Mouse (Mus musculus) thymus, adult 18-20 months (tissue): ENCODE results near the gene Sptssa.
"Not testable (repeated sequence)": the region's sequence is repeated elsewhere in the genome, so short reads cannot be mapped to it uniquely, and the experiment has no call there.

ENCODE experiments used
- DNase-seq, 2 experiments: peaks; one replicate each; pipeline ENCODE4 v3.0.0; 2022; ENCODE audit warnings: mixed read lengths in 2 of 2

Gene Sptssa

DNA sequence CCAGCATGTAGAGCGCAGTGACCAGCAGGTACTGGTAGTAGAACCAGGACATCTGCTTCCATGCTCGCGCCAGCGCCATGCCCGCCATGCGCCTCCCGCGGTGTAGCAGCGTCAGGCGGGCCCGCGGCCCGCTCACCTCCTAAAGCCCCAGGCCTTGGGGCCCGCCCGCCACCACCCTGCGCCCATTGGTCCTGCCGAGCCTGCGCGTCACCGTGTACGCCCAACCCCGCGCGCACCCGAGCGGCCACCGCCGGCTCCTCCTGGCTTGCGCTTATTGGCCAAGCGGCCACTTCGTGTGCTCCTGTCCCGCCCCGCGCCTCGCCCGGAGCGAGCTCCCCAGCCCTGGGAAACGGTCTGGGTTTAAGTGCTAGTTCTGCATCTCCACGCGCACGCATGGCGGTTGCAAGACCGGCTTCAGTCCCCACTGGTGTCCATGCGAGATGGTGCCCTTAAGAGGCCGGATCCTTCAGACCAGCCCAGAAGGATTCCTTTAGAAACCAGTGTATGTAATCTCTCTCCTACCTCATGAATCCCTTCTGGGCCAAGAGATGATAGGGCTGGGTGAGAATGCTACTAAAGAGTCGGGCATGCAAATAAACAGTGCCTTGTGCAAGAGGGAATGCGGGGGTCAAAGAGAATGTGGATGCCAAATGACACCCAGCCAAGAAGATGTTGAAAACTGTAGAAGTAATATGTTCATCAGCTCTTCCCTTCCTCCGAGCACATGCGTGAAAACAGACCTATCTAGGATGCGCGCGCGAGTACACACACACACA is at the start of gene Sptssa:
Gene Sptssa (minus strand): TSS at position 178 of the 776 bp plus-strand sequence.
- peak; percentile 91 for DNase-seq

DNA sequence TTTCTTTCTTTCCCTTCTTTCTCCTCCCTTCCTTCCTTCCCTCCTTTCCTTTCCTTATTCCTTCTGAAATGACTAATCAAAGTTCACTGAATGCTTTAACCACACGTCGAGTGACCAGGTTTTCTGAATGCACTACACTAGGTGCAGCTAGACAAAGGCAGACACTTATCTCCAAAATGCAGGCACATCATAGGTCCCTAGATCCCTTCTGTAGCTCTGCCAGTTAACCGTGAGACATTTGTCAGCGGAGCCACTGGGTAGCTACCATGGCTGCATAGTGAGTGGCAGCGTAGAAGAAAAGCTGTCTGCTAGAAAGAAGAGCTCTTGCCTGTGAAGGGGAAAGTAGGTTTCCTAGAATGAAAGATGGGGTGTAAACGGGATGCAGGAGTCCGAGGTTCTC is 43.0 kb upstream of the Sptssa start:
- no peak for DNase-seq

DNA sequence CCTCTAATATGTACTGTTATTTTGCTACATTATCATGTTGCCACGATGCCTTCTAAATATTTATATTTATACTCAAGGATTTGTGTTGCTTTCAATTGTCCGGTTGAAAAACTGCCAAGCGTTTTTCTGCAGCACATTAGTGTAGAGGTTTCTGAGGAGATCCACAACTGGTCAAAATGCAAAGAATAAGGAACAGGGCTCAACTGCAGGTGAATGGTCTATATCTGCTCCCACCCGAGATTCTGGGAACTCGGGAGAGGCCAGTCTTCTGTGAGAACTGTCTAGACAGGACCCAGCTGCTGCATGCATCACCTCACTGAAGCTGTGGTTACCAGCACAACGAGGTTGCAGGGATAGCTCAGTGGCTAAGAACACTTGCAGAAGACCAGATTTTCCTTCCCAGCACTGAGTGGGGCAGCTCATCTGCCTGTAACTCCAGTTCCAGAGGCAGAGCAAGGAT is 41.4 kb upstream of the Sptssa start:
- peak in 1 of 2 experiments; percentile 20 for DNase-seq

DNA sequence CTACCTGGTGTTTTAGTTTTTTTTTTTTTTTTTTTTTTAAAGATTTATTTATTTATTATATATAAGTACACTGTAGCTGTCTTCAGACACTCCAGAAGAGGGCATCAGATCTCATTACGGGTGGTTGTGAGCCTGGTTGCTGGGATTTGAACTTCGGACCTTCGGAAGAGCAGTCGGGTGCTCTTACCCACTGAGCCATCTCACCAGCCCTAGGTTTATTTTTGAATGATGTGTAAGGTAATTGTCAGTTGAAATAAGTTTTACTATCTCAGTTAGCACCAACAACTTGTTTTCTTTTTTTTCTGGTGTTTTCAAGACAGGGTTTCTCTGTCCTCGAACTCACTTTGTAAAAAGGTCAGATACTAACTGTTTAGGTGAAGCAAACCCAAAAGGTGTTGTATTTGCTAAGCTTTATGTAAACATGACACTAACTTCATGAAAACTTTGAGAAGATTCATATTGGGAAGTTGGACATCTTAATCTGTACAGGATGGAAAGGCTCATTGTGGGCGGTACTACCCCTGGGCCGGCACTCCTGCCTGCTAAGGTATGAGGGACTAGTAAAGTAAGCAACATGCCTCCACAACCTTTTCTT is 40.7 kb upstream of the Sptssa start:
- peak in 1 of 2 experiments; percentile 26 for DNase-seq

DNA sequence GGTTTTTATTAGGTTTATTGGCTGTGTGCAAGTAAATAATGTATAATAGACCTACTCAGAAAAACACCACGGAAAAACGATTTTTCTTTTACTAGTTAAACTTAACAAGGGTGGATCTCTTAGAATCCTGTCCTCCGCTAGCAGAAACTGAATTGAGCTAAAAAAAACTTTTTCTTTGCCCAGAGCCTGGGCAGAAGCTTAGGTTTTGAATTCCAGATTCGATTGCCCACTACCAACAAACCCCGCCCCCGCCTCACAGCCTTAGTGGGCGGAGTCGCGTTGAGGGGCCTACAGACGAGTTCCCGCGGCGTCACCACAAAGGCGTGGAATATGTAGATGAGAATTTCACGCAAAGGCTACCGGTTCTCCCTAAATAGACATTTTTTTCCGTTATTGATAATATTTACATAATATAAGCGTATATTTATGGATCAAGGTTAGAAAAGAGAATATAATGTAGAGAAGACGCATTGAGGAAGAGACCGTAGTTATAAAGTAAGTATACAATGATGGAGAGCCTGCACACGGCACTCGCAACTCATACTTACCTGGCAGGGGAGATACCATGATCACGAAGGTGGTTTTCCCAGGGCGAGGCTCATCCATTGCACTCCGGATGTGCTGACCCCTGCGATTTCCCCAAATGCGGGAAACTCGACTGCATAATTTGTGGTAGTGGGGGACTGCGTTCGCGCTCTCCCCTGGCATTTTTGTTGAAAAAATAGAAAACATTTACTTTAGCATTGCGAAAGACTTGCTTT is 40.0 kb upstream of the Sptssa start:
- DNase-seq = peak; percentile 87 to 93

DNA sequence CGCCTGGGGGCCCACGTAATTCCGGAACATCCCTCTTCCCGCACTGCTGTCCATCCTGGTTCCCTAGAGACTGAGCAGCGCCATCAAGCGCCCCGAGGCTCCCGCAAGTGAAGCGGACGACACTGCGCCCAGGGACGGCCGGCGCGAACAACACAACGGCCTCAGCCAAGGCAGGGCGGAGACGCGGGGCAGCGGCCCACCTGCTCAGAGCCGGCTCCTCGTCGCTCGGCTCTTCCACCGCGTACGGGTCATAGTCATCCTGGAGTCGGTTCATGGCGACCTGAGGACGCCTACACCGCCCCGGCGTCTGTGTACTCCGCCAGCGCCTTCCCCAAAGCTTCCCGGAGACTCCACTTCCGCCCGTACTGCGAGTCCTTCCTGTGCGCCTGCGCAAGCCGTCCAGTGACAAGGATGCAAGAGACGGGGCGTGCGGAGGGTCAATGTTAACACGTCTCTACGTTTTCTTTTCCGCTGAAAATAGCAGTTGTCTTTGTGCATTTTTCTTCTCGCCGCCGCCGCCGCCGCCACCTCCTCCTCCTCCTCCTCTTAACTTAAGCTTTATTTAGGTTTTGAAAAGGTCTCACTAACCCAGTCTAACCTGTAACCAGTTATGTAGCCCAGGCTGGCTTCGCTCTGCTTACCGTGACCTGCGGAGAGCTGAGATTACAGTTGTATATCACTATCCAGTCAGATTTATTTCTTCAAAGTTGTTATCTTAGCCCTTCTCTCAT is 39.3 kb upstream of the Sptssa start, which contains the start of gene Eapp:
Gene Eapp (minus strand): TSS at position 387 of the 731 bp plus-strand sequence.
- peak; percentile 94 to 96 for DNase-seq

DNA sequence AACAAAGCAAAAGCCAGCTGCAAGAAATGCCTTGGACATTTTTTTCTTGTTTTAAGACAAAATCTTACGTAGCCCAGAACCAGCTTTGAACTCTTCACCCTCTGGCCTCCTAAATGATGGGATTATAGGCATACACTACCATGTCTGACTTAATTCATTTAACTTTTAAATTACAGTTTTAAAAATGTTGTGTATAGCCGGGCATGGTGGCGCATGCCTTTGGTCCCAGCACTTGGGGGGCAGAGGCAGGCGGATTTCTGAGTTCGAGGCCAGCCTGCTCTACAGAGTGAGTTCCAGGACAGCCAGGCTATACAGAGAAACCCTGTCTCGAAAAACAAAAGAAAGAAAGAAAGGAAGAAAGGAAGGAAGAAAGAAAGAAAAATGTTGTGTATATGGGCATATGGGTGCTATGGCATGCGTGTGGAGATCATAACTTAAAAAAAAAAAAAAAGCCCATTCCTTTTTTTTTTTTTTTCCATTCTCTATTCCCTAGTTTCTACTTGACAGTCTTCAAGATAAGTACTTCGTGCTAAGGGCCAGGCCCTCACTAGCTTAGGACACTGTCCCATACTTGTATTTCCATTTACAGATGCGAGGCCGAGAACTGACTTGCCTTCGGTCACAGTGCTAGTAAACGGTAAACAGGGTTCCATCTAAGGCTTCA is 38.6 kb upstream of the Sptssa start:
- no peak for DNase-seq

DNA sequence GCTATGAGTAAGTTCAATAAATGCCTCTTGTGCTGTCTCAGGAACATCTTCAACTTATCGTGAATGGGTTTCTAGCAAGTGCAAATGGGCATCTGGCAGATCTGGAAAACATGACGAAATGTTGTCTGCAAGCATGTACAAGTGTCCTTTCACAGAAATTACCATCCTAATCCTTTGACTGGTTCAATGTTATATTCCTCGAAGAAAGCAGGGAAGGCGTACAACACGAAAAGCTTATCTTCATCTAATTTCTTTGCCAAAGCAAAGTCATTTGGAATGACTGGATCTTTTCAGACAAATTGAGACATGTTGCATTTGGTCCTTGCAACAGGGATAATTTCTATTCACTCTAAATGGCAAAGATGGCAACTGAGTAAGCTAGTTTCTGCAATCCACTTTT is 32.7 kb upstream of the Sptssa start:
- no peak for DNase-seq

DNA sequence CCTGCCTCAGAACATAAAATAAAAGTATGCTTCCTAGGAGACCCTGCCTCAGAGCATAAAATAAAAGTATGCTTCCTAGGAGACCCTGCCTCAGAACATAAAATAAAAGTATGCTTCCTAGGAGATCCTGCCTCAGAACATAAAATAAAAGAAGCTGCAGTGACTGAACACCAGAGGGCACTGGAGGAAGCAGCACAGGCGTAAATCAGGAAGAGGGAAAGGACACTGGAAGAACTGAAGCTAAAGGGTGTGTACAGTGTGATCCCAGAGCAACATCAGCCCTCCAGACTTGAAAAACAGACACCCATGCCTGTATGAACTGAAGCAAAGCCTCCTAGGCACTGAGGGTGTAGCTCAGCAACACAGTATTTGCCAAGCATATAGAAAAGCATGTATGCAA is 26.8 kb upstream of the Sptssa start:
- no peak for DNase-seq

DNA sequence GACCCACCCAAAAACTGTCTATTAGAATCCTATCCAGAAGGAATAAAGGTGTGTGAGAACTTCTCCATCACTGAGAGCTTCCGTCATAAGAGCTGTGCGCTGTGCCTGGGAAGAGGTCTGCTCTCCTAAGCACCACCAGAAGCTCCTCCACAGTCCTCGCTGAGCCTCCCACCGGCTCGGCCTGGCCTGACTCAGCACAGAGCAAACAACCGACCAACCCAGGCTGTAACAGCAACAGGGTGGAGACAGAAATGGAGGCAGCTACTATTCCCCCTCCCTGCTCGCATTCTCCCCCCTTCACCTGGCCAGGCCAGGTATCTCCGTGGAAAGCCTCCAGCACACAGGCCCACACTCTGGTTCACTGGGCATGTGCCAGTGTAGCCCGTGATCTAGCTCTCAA is 20.3 kb upstream of the Sptssa start:
- DNase-seq = no peak

DNA sequence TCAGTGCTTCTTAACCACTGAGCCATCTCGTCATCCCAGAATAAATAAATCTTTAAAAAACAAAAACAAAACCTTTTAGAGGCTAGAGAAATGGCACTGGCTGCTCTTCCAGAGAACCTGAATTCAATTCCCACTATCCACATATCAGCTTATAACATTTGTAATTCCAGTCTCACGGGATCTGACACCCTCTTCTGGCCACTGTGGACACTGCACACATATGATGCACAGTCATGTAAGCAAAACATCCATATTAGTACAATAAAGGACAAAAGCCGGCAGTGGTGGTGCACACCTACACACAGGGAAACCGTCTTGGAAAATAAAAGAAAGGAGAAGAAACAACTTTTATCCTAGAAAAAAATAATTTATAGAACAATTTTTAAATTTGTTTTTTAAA is 19.0 kb upstream of the Sptssa start:
- DNase-seq = no peak

DNA sequence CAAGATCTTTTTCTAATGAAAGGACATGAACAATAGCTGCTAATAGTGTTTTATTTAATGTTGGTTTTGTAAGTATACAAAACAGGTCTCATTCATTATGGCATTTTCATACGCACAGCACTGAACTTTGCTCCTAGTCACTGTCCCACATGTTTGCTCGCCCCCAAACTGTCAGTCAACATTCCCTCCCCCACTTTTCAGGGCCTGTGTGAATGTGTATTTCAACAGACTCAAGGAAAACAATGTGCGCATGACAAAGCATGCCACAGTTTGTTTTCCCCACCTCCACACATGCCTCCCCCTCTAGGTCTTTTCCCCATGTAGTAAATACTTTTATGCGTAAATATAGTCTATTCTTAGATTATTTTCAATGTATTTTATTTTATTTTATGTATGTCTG is 14.9 kb upstream of the Sptssa start:
- DNase-seq = no peak

DNA sequence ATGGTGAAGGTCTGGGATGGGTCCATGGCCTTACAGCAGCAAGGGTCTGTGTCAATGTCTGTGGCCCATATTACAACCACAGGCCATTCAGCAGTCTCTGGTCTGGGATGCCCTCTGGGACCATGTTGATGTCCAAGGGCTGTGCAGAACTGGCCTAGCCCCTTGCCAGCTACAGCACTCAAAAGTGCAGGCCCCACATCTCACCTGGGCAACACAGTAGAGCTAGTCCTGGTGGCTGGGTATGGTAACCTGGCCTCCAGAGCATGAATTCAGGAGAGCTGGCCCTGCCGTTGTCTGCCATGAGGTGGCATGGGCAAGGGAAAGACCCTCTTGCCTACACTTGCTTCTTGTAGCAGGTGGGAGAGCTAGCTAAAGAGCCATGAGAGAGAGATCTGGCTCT is 11.8 kb upstream of the Sptssa start:
- DNase-seq = no peak

DNA sequence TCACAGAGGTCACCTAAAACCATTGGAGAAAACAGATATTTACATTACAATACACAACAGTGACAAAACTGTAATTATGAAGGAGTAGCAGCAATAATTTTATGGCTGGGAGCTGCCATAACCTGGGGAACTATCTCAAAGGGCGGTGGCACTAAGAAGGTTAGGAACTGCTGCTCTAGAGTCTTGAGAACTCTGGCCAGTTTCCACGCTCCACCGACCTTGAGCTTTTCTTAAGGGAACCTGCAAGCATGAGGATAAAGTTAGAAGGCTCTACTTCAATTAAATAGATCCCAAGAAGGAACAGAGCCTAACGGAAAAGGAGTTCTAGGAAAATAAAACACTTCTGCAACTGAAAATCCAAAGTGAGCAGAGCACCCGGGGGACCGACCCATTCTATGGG is 9.2 kb upstream of the Sptssa start:
- no peak for DNase-seq

DNA sequence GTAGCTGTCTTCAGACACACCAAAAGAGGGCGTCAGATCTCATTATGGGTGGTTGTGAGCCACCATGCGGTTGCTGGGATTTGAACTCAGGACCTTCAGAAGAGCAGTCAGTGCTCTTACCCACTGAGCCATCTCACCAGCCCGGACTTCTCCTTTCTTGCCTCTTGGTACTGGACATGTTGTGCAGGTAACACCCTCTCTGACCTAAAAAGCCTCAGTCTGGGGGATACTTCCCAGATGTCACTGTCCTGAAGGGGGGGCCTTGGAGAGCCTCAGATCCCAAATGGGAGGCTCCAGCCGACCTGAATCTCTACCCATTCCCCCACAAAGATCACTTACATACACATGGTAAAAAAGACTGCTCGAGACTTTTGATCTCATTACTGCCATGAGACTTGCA is 5.1 kb upstream of the Sptssa start:
- DNase-seq = not testable (repeated sequence)

DNA sequence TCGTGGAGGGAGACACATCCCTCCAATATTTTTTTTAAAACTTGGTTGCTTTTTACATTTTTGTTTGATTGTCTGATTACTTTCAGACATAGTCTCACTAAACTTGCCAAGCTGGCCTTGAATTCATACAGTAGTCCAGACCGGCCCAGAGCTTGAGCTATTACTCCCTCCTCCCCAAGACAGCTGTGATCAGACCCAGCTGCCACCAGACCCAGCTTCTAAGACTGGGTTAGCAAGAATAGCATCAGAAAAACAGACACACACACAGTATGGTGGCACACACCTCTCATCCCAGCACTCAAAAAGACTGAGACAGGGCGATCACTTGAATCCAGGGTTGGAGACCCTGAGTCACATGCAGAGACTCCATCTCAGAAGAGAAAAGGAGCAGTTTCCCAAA is 3.5 kb upstream of the Sptssa start:
- DNase-seq = no peak

DNA sequence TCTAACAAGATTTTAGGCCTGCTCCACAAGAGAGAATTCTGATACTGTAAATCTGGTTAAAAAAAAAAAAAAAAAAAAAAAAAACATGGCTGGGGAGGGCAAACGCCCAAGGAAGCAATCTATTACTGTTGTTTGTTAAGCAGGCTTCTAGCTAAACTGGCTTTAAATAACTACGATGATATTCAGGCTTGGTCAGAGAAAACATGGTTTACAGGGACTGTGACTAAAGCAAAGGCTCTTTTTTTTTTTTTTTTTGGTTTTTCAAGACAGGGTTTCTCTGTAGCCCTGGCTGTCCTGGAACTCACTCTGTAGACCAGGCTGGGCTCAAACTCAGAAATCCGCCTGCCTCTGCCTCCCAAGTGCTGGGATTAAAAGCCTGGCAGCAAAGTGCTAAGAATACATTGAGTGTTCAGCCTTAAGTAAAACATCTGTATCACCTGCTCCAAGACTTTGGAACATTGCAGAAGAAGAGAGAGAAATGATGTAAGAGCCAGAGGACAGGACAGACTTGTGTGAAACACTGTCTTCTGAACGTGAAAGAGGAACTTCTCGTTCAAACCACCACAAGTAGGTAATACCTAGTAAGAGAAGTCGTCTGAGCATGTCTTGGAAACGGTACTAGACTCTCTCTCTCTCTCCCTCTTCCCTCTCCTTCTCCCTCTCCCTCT is 2.2 kb upstream of the Sptssa start:
- DNase-seq = no peak

DNA sequence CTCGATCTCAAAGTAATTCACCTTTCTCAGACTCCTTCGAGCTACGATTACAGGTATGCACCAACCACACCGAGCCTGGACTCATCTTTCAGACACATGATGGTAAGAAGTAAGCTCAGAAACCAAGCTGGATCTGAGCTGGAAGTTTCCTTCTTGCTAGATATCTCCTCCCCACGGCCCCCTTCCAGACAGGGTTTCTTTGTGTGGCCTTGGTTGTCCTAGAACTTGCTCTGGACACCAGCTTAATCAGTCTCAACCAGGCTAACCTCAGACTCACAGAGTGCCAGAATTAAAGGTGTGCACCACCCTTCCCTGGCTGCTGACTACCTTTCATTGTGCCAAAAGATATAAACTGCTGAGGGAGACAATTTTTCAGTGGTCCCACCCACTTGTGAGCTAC is 1.6 kb upstream of the Sptssa start:
- no peak for DNase-seq

DNA sequence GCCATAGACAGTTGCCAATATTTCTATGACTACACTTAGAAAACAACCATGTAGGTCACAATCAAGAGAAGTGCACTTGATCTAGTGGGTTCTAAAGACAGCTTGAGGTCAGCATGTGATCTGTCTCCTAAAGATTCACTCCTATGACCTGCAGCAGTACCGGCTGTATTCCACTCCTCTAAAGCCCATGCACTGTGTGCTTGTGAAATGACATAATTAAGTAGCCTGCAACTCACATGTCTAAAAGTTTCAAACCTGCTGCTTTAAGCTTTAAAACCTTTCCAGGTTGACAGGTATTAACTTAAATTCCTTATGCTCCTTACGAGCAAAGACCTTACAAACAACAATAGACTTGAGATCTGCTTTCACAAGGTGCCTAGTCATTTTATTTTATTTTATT is 853 bp upstream of the Sptssa start:
- DNase-seq = no peak

DNA sequence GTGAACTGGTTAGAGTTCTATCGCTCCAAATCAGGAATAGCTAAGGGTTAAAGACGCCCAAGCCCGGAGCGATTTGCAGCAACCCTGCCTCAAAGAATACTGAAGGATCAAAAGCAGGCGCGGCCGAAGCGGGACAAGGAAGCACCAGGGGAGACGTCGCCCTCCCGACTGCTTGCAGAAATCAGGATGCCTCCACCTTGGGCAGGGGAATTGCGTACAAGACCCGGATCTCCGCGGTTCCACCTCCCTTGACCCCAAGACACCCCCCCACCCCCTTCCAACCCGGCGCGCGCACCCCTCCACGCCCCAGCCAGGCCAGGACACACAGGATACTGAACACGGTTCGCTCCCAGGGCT is 356 bp downstream of the Sptssa start:
- DNase-seq = no peak

DNA sequence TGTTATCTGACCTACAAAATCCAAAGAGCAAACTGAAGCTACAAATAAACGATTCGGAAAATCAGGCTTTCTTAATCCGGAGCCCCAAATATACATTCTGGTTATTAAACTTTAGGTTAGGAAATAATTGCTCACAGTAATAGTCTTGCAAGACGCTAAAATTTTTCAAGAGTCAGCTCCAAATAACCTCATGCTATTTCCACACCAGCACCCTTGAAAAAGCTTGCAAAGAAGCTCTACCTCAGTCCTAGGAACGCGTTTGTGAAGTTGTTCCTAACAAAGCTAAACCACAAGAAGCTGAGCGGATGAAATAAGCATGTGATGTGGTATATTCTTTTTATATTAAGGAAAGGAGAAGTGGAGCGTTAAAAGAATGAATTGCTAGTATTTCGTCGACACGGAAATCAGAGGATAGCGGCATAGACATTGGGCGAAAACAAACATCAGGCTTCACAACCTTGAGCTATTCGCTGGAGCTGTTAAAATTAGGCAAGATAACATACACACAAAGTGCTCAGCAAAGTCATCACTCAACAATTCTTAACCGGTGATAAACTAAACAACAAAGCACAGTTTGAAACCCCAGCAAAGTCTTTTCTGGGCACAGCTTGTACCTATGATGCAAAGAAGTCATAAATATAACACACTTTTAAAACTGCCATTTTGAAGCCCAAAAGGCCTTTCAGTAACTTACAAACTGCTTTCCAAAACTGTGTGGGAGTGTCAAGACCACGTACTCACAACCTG is 908 bp downstream of the Sptssa start:
- DNase-seq = no peak
